8 mouse cellular contexts compared by ENCODE assay signal in genomic region chr2:26907109-26907508, GRCm38 (mm10). TPM values are rescaled to one million over a fixed set of nuclear protein-coding genes. Genes with fewer than 3 reads are reported as not detected.
DNase-seq lines count a peak whose midpoint lies in the region; ATAC-seq and TF ChIP-seq lines count a peak whose summit lies in the region.
"Had no signal": no experiment of that assay in that cellular context is flagged by ENCODE, and none has a peak within 500 bp of the region (broad histone marks: within the 10 kb centered on the region; RNA-seq: fewer than 3 reads in every experiment).

No protein-coding gene starts in this region.

- no peak for TF ChIP-seq POLR2A in MEL (IDR thresholded peaks at IDR 0.05; ENCODE audit: control insufficient read depth in 1 of 2, insufficient read depth in 1 of 2, low read depth in 1 of 2, low read length in 2 of 2, poor library complexity in 1 of 2)

- peaks cover 26% of the 10 kb centered on the region for H3K4me1 ChIP-seq in intestine, embryonic 14.5 days (replicated peaks; ENCODE audit: control insufficient read depth, insufficient read depth, low read length)
- peaks cover 27% of the 10 kb centered on the region for H3K4me1 ChIP-seq in intestine, embryonic 15.5 days (replicated peaks)
- peaks cover 2 to 11% of the 10 kb centered on the region in 2 experiments; a peak in 3 of 4 replicates for H3K4me1 ChIP-seq in MEL (ENCODE audit: control insufficient read depth in 1 of 2, insufficient read depth in 2 of 2, low read length in 2 of 2)
- peaks cover 46% of the 10 kb centered on the region for H3K4me1 ChIP-seq in forebrain, embryonic 13.5 days

- WGBS in intestine, embryonic 14.5 days, result 63% methylated on average over 4 of the region's 4 CpGs
- 62% methylated on average over 4 of the region's 4 CpGs for WGBS in intestine, embryonic 15.5 days
- WGBS in forebrain, embryonic 13.5 days, result 61% methylated on average over 4 of the region's 4 CpGs

- no peak for TF ChIP-seq EP300 in MEL (IDR thresholded peaks at IDR 0.05; ENCODE audit: low read depth in 1 of 2, low read length in 2 of 2)

- H3K79me3 ChIP-seq in C2C12 (ENCODE audit: low read depth), result peaks cover 61% of the 10 kb centered on the region

- H3K27me3 ChIP-seq in intestine, embryonic 14.5 days (replicated peaks; ENCODE audit: control insufficient read depth, insufficient read depth, low read length), result no peaks in the 10 kb centered on the region
- H3K27me3 ChIP-seq in intestine, embryonic 15.5 days (replicated peaks), result no peaks in the 10 kb centered on the region
- H3K27me3 ChIP-seq in C2C12 (ENCODE audit: control insufficient read depth, insufficient read depth, insufficient read length), result no peaks in the 10 kb centered on the region
- no peaks in the 10 kb centered on the region for H3K27me3 ChIP-seq in MEL (ENCODE audit: control insufficient read depth in 1 of 2, insufficient read depth in 2 of 2, low read length in 2 of 2)
- no peaks in the 10 kb centered on the region for H3K27me3 ChIP-seq in forebrain, embryonic 13.5 days
- H3K27me3 ChIP-seq: megakaryocyte, embryonic 14.5 days had no signal

- peaks cover 50% of the 10 kb centered on the region for H3K36me3 ChIP-seq in intestine, embryonic 14.5 days (ENCODE audit: control insufficient read depth, insufficient read depth, low read length)
- H3K36me3 ChIP-seq in intestine, embryonic 15.5 days, result peaks cover 19% of the 10 kb centered on the region; the same call in 1 of the 2 replicates
- peaks cover 60% of the 10 kb centered on the region for H3K36me3 ChIP-seq in C2C12 (ENCODE audit: control insufficient read depth, insufficient read depth)
- H3K36me3 ChIP-seq in MEL (ENCODE audit: control insufficient read depth in 1 of 2, insufficient read depth in 2 of 2, low read length in 2 of 2), result peaks cover under 1 to 6% of the 10 kb centered on the region in 2 experiments; a peak in 3 of 4 replicates
- peaks cover 53% of the 10 kb centered on the region for H3K36me3 ChIP-seq in forebrain, embryonic 13.5 days (ENCODE audit: poor library complexity, severe bottlenecking)

- no peaks in the 10 kb centered on the region for H3K9me3 ChIP-seq in intestine, embryonic 14.5 days (ENCODE audit: control insufficient read depth, low read length)
- H3K9me3 ChIP-seq in intestine, embryonic 15.5 days, result no peaks in the 10 kb centered on the region
- H3K9me3 ChIP-seq in MEL (replicated peaks; ENCODE audit: insufficient read depth, low read length), result no peaks in the 10 kb centered on the region
- H3K9me3 ChIP-seq in forebrain, embryonic 13.5 days (replicated peaks), result no peaks in the 10 kb centered on the region
- H3K9me3 ChIP-seq: megakaryocyte, embryonic 14.5 days had no signal

- no peak overlapping the region for H3K4me3 ChIP-seq in intestine, embryonic 14.5 days (ENCODE audit: low read depth, low read length)
- no peak overlapping the region for H3K4me3 ChIP-seq in intestine, embryonic 15.5 days (replicated peaks)
- H3K4me3 ChIP-seq in C2C12 (ENCODE audit: insufficient read depth, poor library complexity, severe bottlenecking) (no peak overlapping the region), MEL (ENCODE audit: control insufficient read depth in 1 of 2, insufficient read depth in 1 of 2, low read depth in 2 of 2, low read length in 2 of 2) (no peak overlapping the region)
- no peak overlapping the region for H3K4me3 ChIP-seq in forebrain, embryonic 13.5 days

- no peak overlapping the region for H3K4me2 ChIP-seq in intestine, embryonic 14.5 days (ENCODE audit: low read length)
- H3K4me2 ChIP-seq in intestine, embryonic 15.5 days (replicated peaks), result no peak overlapping the region
- no peak overlapping the region for H3K4me2 ChIP-seq in forebrain, embryonic 13.5 days

- peak; percentile 78 for DNase-seq in intestine, embryonic 14.5 days (ENCODE audit: low spot score)
- peak; percentile 53 for DNase-seq in MEL (ENCODE audit: low read depth, low spot score)
- DNase-seq in kidney, postnatal 10 days, result peak; percentile 76
- peak; percentile 80 for DNase-seq in retina, embryonic 14.5 days (ENCODE audit: low spot score)

- no peak for ATAC-seq in intestine, embryonic 14.5 days (replicated peaks; ENCODE audit: low FRiP score, low TSS enrichment, low read depth)
- no peak for ATAC-seq in intestine, embryonic 15.5 days
- ATAC-seq in forebrain, embryonic 13.5 days, result no peak

- H3ac ChIP-seq in C2C12 (ENCODE audit: control insufficient read depth, insufficient read length, low read depth), result no peak overlapping the region

- peaks cover 100% of the 10 kb centered on the region for H3K79me2 ChIP-seq in C2C12 (ENCODE audit: control insufficient read depth, insufficient read depth)
- peaks cover 57% of the 10 kb centered on the region for H3K79me2 ChIP-seq in MEL (ENCODE audit: control insufficient read depth, insufficient read depth, low read length, poor library complexity)

- no peak; the same call in 1 of the 2 replicates for TF ChIP-seq RAD21 in MEL (IDR thresholded peaks at IDR 0.05; ENCODE audit: low read depth, low read length)

- peak; percentile 75 for TF ChIP-seq CTCF in C2C12 (IDR thresholded peaks at IDR 0.05; ENCODE audit: control insufficient read depth, insufficient read depth, insufficient read length)
- peak; percentile 67 to 89 (median 80) for TF ChIP-seq CTCF in MEL (IDR thresholded peaks at IDR 0.05 in 2 of 3, conservative IDR thresholded peaks at IDR 0.05 in 1 of 3; ENCODE audit: control insufficient read depth in 1 of 3, insufficient read depth in 1 of 3, low read depth in 2 of 3, low read length in 3 of 3, poor library complexity in 1 of 3, severe bottlenecking in 1 of 3)

- H3K27ac ChIP-seq in intestine, embryonic 14.5 days (ENCODE audit: low read depth), result no peak overlapping the region
- H3K27ac ChIP-seq in intestine, embryonic 15.5 days, result no peak overlapping the region
- no peak overlapping the region for H3K27ac ChIP-seq in MEL (ENCODE audit: control insufficient read depth, low read depth, low read length)
- H3K27ac ChIP-seq in forebrain, embryonic 13.5 days, result no peak overlapping the region

- H3K9ac ChIP-seq in intestine, embryonic 14.5 days (ENCODE audit: low read length), result no peak overlapping the region
- no peak overlapping the region for H3K9ac ChIP-seq in intestine, embryonic 15.5 days
- no peak overlapping the region for H3K9ac ChIP-seq in MEL (ENCODE audit: control insufficient read depth, low read depth, low read length, poor library complexity, severe bottlenecking)
- H3K9ac ChIP-seq in forebrain, embryonic 13.5 days, result no peak overlapping the region

TF ChIP-seq in C2C12, 6 proteins besides CTCF, POLR2A, EP300 and RAD21:
- no peak for TF ChIP-seq MAX (IDR thresholded peaks at IDR 0.05)
- TF ChIP-seq MYOG (IDR thresholded peaks at IDR 0.05; ENCODE audit: control insufficient read depth, extremely low read depth, insufficient read length), result no peak
TF ChIP-seq in C2C12: peak in this region for 0.

TF ChIP-seq in MEL, 35 proteins besides CTCF, POLR2A, EP300 and RAD21 (continues in another document):
- no peak for TF ChIP-seq TBP (IDR thresholded peaks at IDR 0.05; ENCODE audit: low read depth, low read length)

RNA-seq across cellular contexts. Expression of gene Med22, which starts 3.4 kb away (rescaled TPM):
- polyA plus RNA-seq in intestine, embryonic 14.5 days (2014; fragmentation: Nextera tagmentation; extraction: Ambion mirVana), result 28.4 and 31.7 TPM in 2 replicates
- polyA plus RNA-seq in intestine, embryonic 15.5 days (2015; fragmentation: Nextera tagmentation; extraction: Ambion mirVana), result 39.0 and 40.6 TPM in 2 replicates
- polyA plus RNA-seq in C2C12 (2012; fragmentation: generic; extraction: Trizol) (71.0 TPM), MEL (2012; ENCODE audit: insufficient read depth in 1 of 2, insufficient read length in 2 of 2, low read depth in 1 of 2, low replicate concordance in 2 of 2, missing spikeins in 1 of 2) (10 to 100 TPM in 1 of 2 experiments, not detected in 1; 79.0 TPM)
- 64.6 and 90.1 TPM in 2 replicates for total RNA-seq in MEL (2012; rRNA removed)
- 168 and 187 TPM in 2 replicates for polyA plus RNA-seq in forebrain, embryonic 13.5 days (2015; fragmentation: Nextera tagmentation; extraction: Ambion mirVana)

RNA-seq across cellular contexts. Expression of gene Rpl7a, which starts 3.5 kb away (rescaled TPM):
- 782 and 796 TPM in 2 replicates for polyA plus RNA-seq in intestine, embryonic 14.5 days (2014; fragmentation: Nextera tagmentation; extraction: Ambion mirVana)
- polyA plus RNA-seq in intestine, embryonic 15.5 days (2015; fragmentation: Nextera tagmentation; extraction: Ambion mirVana), result 631 and 647 TPM in 2 replicates
- polyA plus RNA-seq in C2C12 (2012; fragmentation: generic; extraction: Trizol), result 3,080 TPM
- total RNA-seq in MEL (2012; rRNA removed), result 3,335 and 3,552 TPM in 2 replicates
- 1,000 to 10,000 TPM in 1 of 2 experiments, not detected in 1; 1,526 TPM for polyA plus RNA-seq in MEL (2012; ENCODE audit: insufficient read depth in 1 of 2, insufficient read length in 2 of 2, low read depth in 1 of 2, low replicate concordance in 2 of 2, missing spikeins in 1 of 2)
- polyA plus RNA-seq in forebrain, embryonic 13.5 days (2015; fragmentation: Nextera tagmentation; extraction: Ambion mirVana), result 620 and 639 TPM in 2 replicates

RNA-seq across cellular contexts. Expression of gene Surf6, which starts 4.4 kb away (rescaled TPM):
- 13.6 and 15.0 TPM in 2 replicates for polyA plus RNA-seq in intestine, embryonic 14.5 days (2014; fragmentation: Nextera tagmentation; extraction: Ambion mirVana)
- 23.0 and 24.5 TPM in 2 replicates for polyA plus RNA-seq in intestine, embryonic 15.5 days (2015; fragmentation: Nextera tagmentation; extraction: Ambion mirVana)
- polyA plus RNA-seq in C2C12 (2012; fragmentation: generic; extraction: Trizol) (20.1 TPM), MEL (2012; ENCODE audit: insufficient read depth in 1 of 2, insufficient read length in 2 of 2, low read depth in 1 of 2, low replicate concordance in 2 of 2, missing spikeins in 1 of 2) (10 to 100 TPM in 1 of 2 experiments, not detected in 1; 61.8 TPM)
- total RNA-seq in MEL (2012; rRNA removed), result 52.2 and 65.9 TPM in 2 replicates
- polyA plus RNA-seq in forebrain, embryonic 13.5 days (2015; fragmentation: Nextera tagmentation; extraction: Ambion mirVana), result 25.0 and 29.6 TPM in 2 replicates

RNA-seq across cellular contexts. Expression of gene Surf2, which starts 9.1 kb away (rescaled TPM):
- polyA plus RNA-seq in intestine, embryonic 14.5 days (2014; fragmentation: Nextera tagmentation; extraction: Ambion mirVana), result 38.5 and 41.6 TPM in 2 replicates
- 41.6 and 42.9 TPM in 2 replicates for polyA plus RNA-seq in intestine, embryonic 15.5 days (2015; fragmentation: Nextera tagmentation; extraction: Ambion mirVana)
- polyA plus RNA-seq in C2C12 (2012; fragmentation: generic; extraction: Trizol), result 42.6 TPM
- total RNA-seq in MEL (2012; rRNA removed), result 41.0 and 63.1 TPM in 2 replicates
- polyA plus RNA-seq in MEL (2012; ENCODE audit: insufficient read depth in 1 of 2, insufficient read length in 2 of 2, low read depth in 1 of 2, low replicate concordance in 2 of 2, missing spikeins in 1 of 2), result 10 to 100 TPM in 1 of 2 experiments, not detected in 1; 84.8 TPM
- 53.5 and 60.7 TPM in 2 replicates for polyA plus RNA-seq in forebrain, embryonic 13.5 days (2015; fragmentation: Nextera tagmentation; extraction: Ambion mirVana)

RNA-seq across cellular contexts. Expression of gene Surf1, which starts 9.2 kb away (rescaled TPM):
- 53.3 and 57.0 TPM in 2 replicates for polyA plus RNA-seq in intestine, embryonic 14.5 days (2014; fragmentation: Nextera tagmentation; extraction: Ambion mirVana)
- 68.7 and 69.3 TPM in 2 replicates for polyA plus RNA-seq in intestine, embryonic 15.5 days (2015; fragmentation: Nextera tagmentation; extraction: Ambion mirVana)
- polyA plus RNA-seq in C2C12 (2012; fragmentation: generic; extraction: Trizol), result 40.8 TPM
- total RNA-seq in MEL (2012; rRNA removed), result 52.1 and 56.5 TPM in 2 replicates
- 10 to 100 TPM in 1 of 2 experiments, not detected in 1; 74.8 TPM for polyA plus RNA-seq in MEL (2012; ENCODE audit: insufficient read depth in 1 of 2, insufficient read length in 2 of 2, low read depth in 1 of 2, low replicate concordance in 2 of 2, missing spikeins in 1 of 2)
- polyA plus RNA-seq in forebrain, embryonic 13.5 days (2015; fragmentation: Nextera tagmentation; extraction: Ambion mirVana), result 61.0 and 64.8 TPM in 2 replicates
